Mouse (Mus musculus) thymus, postnatal 0 days (tissue): ENCODE results near the gene Rbm20. TPM values are rescaled to one million over a fixed set of nuclear protein-coding genes. Genes with fewer than 3 reads are reported as not detected.
A peak's percentile ranks its signal among the peaks of the same experiment; 100 is the strongest.

Experiments used
- DNase-seq: peaks from one replicate; pipeline ENCODE4 v3.0.0-alpha.2; 2015; ENCODE audit warnings: low spot score
- polyA plus RNA-seq: library from polyadenylated mRNA; unstranded; fragments of >200 nt; fragmentation: Nextera tagmentation; extraction: Ambion mirVana; gene quantifications from 2 replicates; pipeline ENCODE4 v1.2.1, GENCODE M21; 2015

Rbm20 gene
- polyA plus RNA-seq, 1 experiment from 2014 or later: 1.8 TPM

GRCm38 (mm10) chr19:53808041-53808777, 131.1 kb downstream of the Rbm20 start:
- DNase-seq: peak; percentile 38

DNA sequence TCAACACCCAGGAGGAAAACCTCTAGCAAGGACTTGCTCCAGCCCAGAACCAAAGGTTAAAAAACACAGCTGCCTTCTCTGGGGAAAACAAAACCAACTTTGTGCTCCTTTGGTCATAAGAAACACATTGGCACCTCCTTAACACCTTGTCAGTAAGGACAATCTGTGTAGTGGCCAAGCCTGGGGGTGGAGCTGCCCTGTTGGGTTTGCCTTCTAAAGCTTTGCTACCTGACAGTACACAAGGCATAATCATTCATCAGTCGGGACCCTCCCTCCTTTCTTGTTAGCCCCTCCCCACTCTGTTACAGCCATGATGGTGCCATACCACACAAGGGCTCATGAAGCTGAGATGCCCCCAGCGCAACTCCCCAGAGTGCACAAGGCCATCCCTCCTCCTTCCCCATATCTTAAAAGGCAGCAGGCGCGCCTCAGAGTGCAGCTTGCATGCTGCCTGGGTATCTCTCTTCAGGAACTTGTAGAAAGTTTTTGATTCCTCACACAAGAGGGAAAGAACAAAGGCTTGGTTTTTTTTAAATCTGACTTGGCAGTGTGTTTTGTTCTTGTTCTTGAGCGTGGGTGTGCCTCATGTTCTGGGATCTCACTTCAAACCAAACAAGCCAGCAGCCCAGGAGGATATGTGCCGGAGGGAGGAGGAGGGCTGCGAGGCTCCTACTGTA, 132.2 kb downstream of the Rbm20 start:
- peak; percentile 18 for DNase-seq

DNA sequence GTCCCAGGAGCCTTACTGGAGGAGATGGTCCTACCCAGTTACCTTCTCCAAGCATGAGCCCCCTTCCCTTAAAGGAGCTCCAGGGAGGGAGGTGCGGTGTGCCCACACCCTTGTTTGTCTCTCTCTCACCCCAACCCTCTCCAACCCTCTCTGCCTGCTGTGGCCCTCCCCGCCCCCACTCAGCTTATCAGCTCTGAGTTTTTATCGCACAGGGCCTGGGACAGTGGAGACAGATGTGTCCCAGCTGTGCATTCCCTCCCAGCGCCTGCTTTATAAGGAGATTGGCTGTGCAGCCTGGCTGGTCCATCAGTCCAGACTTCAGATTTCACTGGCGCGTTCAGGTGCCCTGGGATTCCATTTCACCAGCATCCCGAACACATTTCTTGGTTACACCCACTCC, 132.9 kb downstream of the Rbm20 start:
- DNase-seq: no peak

GRCm38 (mm10) chr19:53810584-53810983, 133.5 kb downstream of the Rbm20 start:
- DNase-seq: no peak

DNA sequence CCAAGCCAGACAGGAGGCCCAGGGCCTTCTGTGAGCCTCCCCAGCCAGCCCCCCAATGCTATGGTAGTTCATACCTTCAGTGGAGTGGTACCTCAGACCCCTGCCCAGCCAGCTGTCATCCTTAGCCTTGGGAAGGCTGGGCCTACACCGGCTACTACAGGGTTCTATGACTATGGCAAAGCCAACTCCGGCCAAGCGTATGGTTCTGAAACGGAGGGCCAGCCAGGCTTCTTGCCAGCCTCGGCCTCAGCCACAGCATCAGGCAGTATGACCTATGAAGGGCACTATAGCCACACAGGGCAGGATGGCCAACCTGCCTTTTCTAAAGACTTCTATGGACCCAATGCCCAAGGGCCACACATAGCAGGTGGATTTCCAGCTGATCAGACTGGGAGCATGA, 136.5 kb downstream of the Rbm20 start:
- DNase-seq: no peak

DNA sequence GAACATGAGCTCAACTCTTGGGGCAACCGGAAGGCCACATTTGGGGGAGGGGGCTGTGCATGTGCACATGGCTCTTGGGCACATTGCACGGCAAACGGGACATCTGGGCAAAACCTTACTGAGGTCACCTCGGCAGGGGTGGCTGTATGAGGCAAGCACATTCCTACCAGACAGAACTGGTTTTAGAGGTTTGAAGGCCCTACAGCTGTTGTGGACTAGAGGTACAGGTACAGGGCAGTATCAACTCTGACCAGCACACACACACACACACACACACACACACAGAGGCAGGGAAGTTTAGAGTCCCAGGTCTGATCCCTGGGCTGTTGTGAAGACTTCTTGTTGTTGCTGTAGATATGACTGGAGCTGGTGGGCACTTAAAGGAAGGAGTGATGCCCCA, 138.6 kb downstream of the Rbm20 start:
- no peak for DNase-seq

DNA sequence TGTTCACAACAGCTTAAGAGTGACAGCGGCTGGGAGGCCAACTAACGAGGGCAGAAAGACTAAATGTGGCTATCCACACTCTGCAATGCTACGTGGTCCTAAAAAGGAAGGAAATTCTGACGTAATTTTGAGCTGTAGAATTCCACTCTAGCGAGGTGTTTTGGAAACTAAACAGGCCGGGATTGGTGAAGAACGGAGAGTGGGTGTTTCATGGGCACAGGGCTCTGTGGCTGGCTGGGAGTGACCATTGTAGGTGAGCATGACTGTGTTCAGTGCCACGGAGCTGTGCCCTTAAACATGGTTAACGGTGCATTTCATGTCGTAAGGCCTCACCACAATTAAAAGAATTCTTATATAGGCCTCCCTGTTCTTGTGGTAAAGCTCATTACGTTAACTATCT, 139.1 kb downstream of the Rbm20 start:
- DNase-seq: no peak

DNA sequence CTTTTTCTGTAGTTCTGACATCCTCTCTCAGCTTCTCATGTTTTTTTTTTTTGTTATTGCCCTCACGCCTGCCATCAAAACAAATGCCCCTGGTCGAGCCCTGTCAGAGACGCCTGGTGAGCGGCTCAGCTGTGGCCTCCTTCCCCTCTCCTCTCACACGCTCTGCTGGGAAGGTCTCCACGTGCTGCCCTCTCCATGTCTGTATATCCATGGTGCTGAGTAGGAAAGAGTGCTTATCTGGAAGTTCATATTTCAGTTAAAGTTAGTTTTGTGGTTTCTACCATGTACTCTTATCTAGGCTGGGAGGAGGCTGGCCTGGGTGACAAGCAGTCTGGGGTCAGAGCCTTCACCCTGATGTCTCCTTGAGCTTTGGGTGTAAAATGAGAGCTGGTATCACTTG, 142.2 kb downstream of the Rbm20 start:
- no peak for DNase-seq

GRCm38 (mm10) chr19:53821241-53822120, 144.4 kb downstream of the Rbm20 start:
- DNase-seq: no peak

- no peak for DNase-seq
These were observed 146.7 kb downstream of the Rbm20 start for GRCm38 (mm10) chr19:53823847-53824246.

DNA sequence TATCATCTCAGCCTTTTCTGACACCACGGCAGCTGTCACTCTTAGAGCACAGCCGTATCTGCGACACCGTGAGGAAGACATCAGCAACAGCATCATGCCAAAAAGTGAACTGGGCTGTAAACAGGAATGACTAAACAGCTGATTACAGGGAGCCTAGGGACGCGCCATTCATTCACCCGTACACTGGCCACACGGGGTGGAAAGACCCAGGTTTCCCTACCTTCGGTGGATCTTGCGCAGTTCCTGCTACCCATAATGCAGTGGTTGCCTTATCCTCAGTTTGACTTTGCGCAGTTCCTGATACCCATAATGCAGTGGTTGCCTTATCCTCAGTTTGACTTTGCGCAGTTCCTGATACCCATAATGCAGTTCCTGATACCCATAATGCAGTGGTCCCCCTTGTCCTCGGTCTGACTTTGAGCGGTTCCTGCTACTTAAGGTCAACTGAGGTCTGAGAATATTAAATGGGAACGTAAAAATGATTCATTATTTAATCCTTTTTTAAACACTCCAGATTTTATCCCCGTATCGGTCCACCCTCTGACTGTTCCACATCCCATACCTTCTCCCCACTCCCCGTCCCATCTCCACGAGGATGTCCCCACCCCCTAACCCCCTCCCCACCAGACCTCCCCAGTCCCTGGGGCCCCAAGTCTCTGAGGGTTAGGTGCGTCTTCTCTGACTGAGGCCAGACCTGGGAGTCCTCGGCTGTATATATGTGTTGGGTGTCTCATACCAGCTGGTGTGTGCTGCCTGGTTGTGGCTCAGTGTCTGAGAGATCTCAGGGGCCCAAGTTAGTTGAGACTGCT, 148.0 kb downstream of the Rbm20 start:
- peak; percentile 32 for DNase-seq

- DNase-seq: no peak
These were observed 152.9 kb downstream of the Rbm20 start for GRCm38 (mm10) chr19:53829990-53830389.

GRCm38 (mm10) chr19:53830407-53831163, 153.5 kb downstream of the Rbm20 start:
- no peak for DNase-seq

DNA sequence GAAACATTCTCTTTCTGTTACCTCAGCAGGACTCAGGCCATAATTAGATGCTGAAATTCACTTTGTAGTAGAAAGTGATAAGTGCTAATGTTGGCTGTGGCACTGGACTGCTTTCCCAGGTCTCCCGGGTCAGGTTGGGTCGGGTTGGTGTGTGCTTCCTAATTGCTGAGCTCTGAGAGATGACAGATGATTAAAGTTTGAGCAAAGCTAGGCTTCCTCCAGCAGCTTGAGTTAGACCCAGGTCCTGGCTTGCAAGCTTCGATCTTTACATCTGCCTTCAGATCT, 154.0 kb downstream of the Rbm20 start:
- DNase-seq: no peak

DNA sequence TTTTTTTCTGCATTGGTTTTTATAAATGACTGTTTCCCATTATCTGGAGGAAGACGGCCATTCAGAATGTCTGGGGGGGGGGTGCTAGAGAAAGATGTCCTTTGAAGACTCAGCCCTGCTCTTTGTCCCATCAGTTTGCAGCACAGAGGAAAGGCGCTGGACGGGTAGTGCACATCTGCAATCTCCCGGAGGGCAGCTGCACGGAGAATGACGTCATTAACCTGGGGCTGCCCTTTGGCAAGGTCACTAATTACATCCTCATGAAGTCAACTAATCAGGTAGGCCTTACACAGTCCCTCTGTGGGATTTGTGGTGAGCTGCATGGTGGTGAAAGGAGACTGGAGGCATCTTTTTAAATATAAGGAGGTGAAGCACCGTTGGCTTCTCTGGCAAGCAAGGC, 155.4 kb downstream of the Rbm20 start:
- DNase-seq: no peak

- no peak for DNase-seq
These were observed 156.8 kb downstream of the Rbm20 start for GRCm38 (mm10) chr19:53833745-53834369.

GRCm38 (mm10) chr19:53836569-53837454, 159.7 kb downstream of the Rbm20 start:
- no peak for DNase-seq

- peak; percentile 28 for DNase-seq
These were observed 161.7 kb downstream of the Rbm20 start for GRCm38 (mm10) chr19:53838850-53839249.

DNA sequence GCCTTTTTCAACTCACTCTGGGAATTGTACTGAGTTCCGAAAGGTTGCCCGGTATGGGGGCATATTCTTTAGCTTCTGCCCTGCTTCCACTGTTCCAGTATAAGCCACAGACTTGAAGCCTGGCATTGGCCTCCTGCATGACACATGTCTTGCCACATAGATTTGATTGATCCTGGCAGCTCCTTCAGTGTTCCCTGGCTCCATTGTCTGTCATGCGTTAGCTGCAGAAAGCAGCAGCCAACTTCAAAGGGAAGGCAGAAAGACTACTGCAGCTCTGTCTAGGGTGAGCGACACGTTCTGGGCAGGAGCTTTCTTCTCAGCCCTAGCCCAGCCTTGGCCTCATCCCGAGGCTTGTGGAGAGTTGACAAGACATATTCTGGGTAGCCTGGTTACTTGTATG, 162.7 kb downstream of the Rbm20 start:
- DNase-seq: no peak
